19 mouse cellular contexts compared by ENCODE assay signal in the genomic region with DNA sequence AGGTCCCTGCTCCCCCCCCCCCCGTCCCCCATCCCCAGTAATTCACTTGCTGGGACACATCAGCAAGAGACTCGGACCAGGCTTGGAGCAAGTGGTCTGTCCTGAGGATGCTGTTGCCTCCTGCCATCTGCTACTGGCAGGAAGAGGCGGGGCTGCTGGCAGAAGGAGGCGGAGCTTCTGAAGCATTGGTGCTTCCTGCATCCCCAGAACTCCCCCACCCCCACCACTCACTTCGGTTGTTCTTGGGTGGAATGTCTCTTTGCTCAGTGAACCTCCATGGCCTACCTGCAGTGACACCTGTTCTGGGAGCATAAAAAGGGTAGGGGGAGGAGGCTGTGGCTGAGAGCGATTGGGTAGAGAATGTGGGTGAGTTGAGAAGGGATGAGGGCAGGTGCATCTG. TPM values are rescaled to one million over a fixed set of nuclear protein-coding genes. Genes with fewer than 3 reads are reported as not detected.
DNase-seq lines count a peak whose midpoint lies in the region; ATAC-seq and TF ChIP-seq lines count a peak whose summit lies in the region.
"Had no signal": no experiment of that assay in that cellular context is flagged by ENCODE, and none has a peak within 500 bp of the region (broad histone marks: within the 10 kb centered on the region; RNA-seq: fewer than 3 reads in every experiment).

No protein-coding gene starts in this region.

- TF ChIP-seq CTCF in hindbrain, postnatal 0 days (IDR thresholded peaks at IDR 0.05; ENCODE audit: low read depth), result no peak

- peak; percentile 45 for DNase-seq in CD4-positive, CD25-positive, alpha-beta regulatory T cell, adult 2 months (ENCODE audit: low read depth, low spot score)
- no peak for DNase-seq in hindbrain, embryonic 11.5 days (ENCODE audit: low spot score)
- no peak for DNase-seq in hindbrain, postnatal 0 days (ENCODE audit: low spot score)
- DNase-seq in neural tube, embryonic 10.5 days (ENCODE audit: extremely low spot score, low spot score), result no peak
- DNase-seq in induced T-regulatory cell, adult 2 months (ENCODE audit: low read depth), result peak; percentile 28
- DNase-seq in T-cell, adult 2 months (ENCODE audit: low spot score), result no peak
- DNase-seq: adrenal gland, postnatal 25 days; embryo, embryonic 11 days; forebrain, postnatal 0 days; gastrocnemius, postnatal 10 days; liver, embryonic 13.5 days; right cerebral cortex, postnatal 4 days had no signal

- no peaks in the 10 kb centered on the region for H3K9me3 ChIP-seq in hindbrain, embryonic 11.5 days (ENCODE audit: control insufficient read depth, low read length)
- no peaks in the 10 kb centered on the region for H3K9me3 ChIP-seq in hindbrain, postnatal 0 days (ENCODE audit: low read length)
- H3K9me3 ChIP-seq in neural tube, embryonic 13.5 days, result no peaks in the 10 kb centered on the region
- H3K9me3 ChIP-seq: limb, embryonic 10.5 days; liver, embryonic 13.5 days had no signal

- no peaks in the 10 kb centered on the region for H3K36me3 ChIP-seq in hindbrain, embryonic 11.5 days (ENCODE audit: control insufficient read depth, insufficient read depth, low read length)
- H3K36me3 ChIP-seq in hindbrain, postnatal 0 days (ENCODE audit: insufficient read depth, low read length), result no peaks in the 10 kb centered on the region
- H3K36me3 ChIP-seq in neural tube, embryonic 13.5 days, result peaks cover 3% of the 10 kb centered on the region; the same call in 1 of the 2 replicates
- H3K36me3 ChIP-seq: limb, embryonic 10.5 days; liver, embryonic 13.5 days had no signal

- no peak overlapping the region for H3K9ac ChIP-seq in hindbrain, embryonic 11.5 days (ENCODE audit: low read depth, low read length)
- H3K9ac ChIP-seq in hindbrain, postnatal 0 days (replicated peaks; ENCODE audit: low read length), result no peak overlapping the region
- H3K9ac ChIP-seq in neural tube, embryonic 13.5 days, result peak overlapping the region; percentile 13; the same call in 1 of the 2 replicates
- H3K9ac ChIP-seq: forebrain, postnatal 0 days; liver, embryonic 13.5 days had no signal

- H3K27ac ChIP-seq in hindbrain, embryonic 11.5 days (ENCODE audit: low read depth, low read length), result no peak overlapping the region
- no peak overlapping the region for H3K27ac ChIP-seq in hindbrain, postnatal 0 days
- 0 out of 2 replicates have a peak overlapping the region, but pooled peaks have one; percentile 18 for H3K27ac ChIP-seq in neural tube, embryonic 13.5 days (replicated peaks)
- H3K27ac ChIP-seq: limb, embryonic 10.5 days had no signal

- H3K4me2 ChIP-seq in hindbrain, embryonic 11.5 days (replicated peaks; ENCODE audit: low read depth, low read length), result no peak overlapping the region
- no peak overlapping the region for H3K4me2 ChIP-seq in hindbrain, postnatal 0 days (ENCODE audit: low read depth, low read length)
- no peak overlapping the region for H3K4me2 ChIP-seq in neural tube, embryonic 13.5 days
- H3K4me2 ChIP-seq: liver, embryonic 13.5 days had no signal

- 58% methylated on average over 6 of the region's 6 CpGs for WGBS in hindbrain, embryonic 11.5 days
- WGBS in hindbrain, postnatal 0 days, result 72% methylated on average over 6 of the region's 6 CpGs
- WGBS in neural tube, embryonic 13.5 days, result 64% methylated on average over 6 of the region's 6 CpGs

- no peaks in the 10 kb centered on the region; the same call in 1 of the 2 replicates for H3K4me1 ChIP-seq in hindbrain, embryonic 11.5 days (replicated peaks; ENCODE audit: control insufficient read depth, insufficient read depth, low read length)
- H3K4me1 ChIP-seq in hindbrain, postnatal 0 days (ENCODE audit: insufficient read depth, low read length), result peaks cover 14% of the 10 kb centered on the region
- peaks cover 30% of the 10 kb centered on the region for H3K4me1 ChIP-seq in neural tube, embryonic 13.5 days (replicated peaks)
- H3K4me1 ChIP-seq: liver, embryonic 13.5 days had no signal

- no peak overlapping the region for H3K4me3 ChIP-seq in hindbrain, embryonic 11.5 days (ENCODE audit: low read depth, low read length)
- no peak overlapping the region for H3K4me3 ChIP-seq in hindbrain, postnatal 0 days (ENCODE audit: low read length)
- no peak overlapping the region for H3K4me3 ChIP-seq in neural tube, embryonic 13.5 days
- H3K4me3 ChIP-seq: limb, embryonic 10.5 days; liver, embryonic 13.5 days had no signal

- ATAC-seq in CD4-positive, CD25-positive, alpha-beta regulatory T cell, adult 4 months, result no peak
- ATAC-seq in hindbrain, embryonic 11.5 days (ENCODE audit: low FRiP score), result peak; percentile 17; the same call in 1 of the 2 replicates
- no peak for ATAC-seq in hindbrain, postnatal 0 days
- peak; percentile 44; the same call in 1 of the 2 replicates for ATAC-seq in neural tube, embryonic 13.5 days (ENCODE audit: low read depth)
- ATAC-seq: inflammation-experienced regulatory T-cells, adult 6 months had no signal

- no peaks in the 10 kb centered on the region for H3K27me3 ChIP-seq in hindbrain, embryonic 11.5 days (ENCODE audit: control insufficient read depth, insufficient read depth, low read length)
- H3K27me3 ChIP-seq in hindbrain, postnatal 0 days (ENCODE audit: insufficient read depth, low read length), result no peaks in the 10 kb centered on the region
- no peaks in the 10 kb centered on the region for H3K27me3 ChIP-seq in neural tube, embryonic 13.5 days
- H3K27me3 ChIP-seq: liver, embryonic 13.5 days had no signal

RNA-seq across cellular contexts. Expression of gene Rgs8, which starts 27.5 kb away (rescaled TPM):
- under 1 TPM in 1 of 2 experiments, not detected in 1; 0.22 TPM for polyA plus RNA-seq in CD4-positive, CD25-positive, alpha-beta regulatory T cell, adult 4 months (2017; shearing (Covaris generic))
- 5.8 and 7.9 TPM in 2 replicates for polyA plus RNA-seq in hindbrain, embryonic 11.5 days (2014; fragmentation: Nextera tagmentation; extraction: Ambion mirVana)
- total RNA-seq in hindbrain, postnatal 0 days (2014; rRNA removed), result 23.9 and 40.1 TPM in 2 replicates
- 12.5 and 14.1 TPM in 2 replicates for polyA plus RNA-seq in hindbrain, postnatal 0 days (2015; fragmentation: Nextera tagmentation; extraction: Ambion mirVana)
- polyA plus RNA-seq in neural tube, embryonic 13.5 days (2015; fragmentation: Nextera tagmentation; extraction: Ambion mirVana), result 16.9 and 17.2 TPM in 2 replicates
- total RNA-seq: adrenal gland, postnatal 25 days; heart, adult 8-10 months; megakaryocyte-erythroid progenitor cell, adult 5-6 weeks; MEL had no signal

RNA-seq across cellular contexts. Expression of gene Rgs16, which starts 59.8 kb away (rescaled TPM):
- polyA plus RNA-seq in CD4-positive, CD25-positive, alpha-beta regulatory T cell, adult 4 months (2017; shearing (Covaris generic)), result 10 to 100 TPM; 10.9 to 46.2 TPM
- polyA plus RNA-seq in hindbrain, embryonic 11.5 days (2014; fragmentation: Nextera tagmentation; extraction: Ambion mirVana), result 7.8 and 11.0 TPM in 2 replicates
- 3.8 and 4.3 TPM in 2 replicates for total RNA-seq in hindbrain, postnatal 0 days (2014; rRNA removed)
- 5.7 and 6.7 TPM in 2 replicates for polyA plus RNA-seq in hindbrain, postnatal 0 days (2015; fragmentation: Nextera tagmentation; extraction: Ambion mirVana)
- polyA plus RNA-seq in neural tube, embryonic 13.5 days (2015; fragmentation: Nextera tagmentation; extraction: Ambion mirVana), result 22.9 and 28.1 TPM in 2 replicates
- total RNA-seq: MEL had no signal

Comparison
In these comparisons a context has a peak if more than half of its experiments do, and no peak if none do; other contexts are left out.
1. ATAC-seq: peak in hindbrain, embryonic 11.5 days (single experiment) and neural tube, embryonic 13.5 days (single experiment); none in CD4-positive, CD25-positive, alpha-beta regulatory T cell, adult 4 months (single experiment) and hindbrain, postnatal 0 days (single experiment).
2. DNase-seq: peak in CD4-positive, CD25-positive, alpha-beta regulatory T cell, adult 2 months (single experiment) and induced T-regulatory cell, adult 2 months (single experiment); none in hindbrain, embryonic 11.5 days (single experiment), hindbrain, postnatal 0 days (single experiment), neural tube, embryonic 10.5 days (single experiment) and T-cell, adult 2 months (single experiment).